Mouse (Mus musculus) midbrain, embryonic 16.5 days (tissue): ENCODE results near the gene Phldb1. TPM values are rescaled to one million over a fixed set of nuclear protein-coding genes. Genes with fewer than 3 reads are reported as not detected.

Experiments used
- ATAC-seq: fragments of 200-750 bp; cut with Nextera tagmentation; 2 replicates; pipeline ENCODE4 v1.8.0; 2017; ENCODE audit warnings: moderate TSS enrichment
- H3K27ac ChIP-seq: fragments of 300-500 bp; sonication (generic); 2 replicates; pipeline ENCODE4 v1.5.1; 2014; ENCODE audit warnings: mild to moderate bottlenecking, low read length, mixed read lengths
- H3K27me3 ChIP-seq: fragments of 300-500 bp; sonication (generic); 2 replicates; pipeline ENCODE4 v1.6.1; 2014; ENCODE audit warnings: low read depth, low read length, mixed read lengths; ENCODE audit not compliant: control insufficient read depth, insufficient read depth
- H3K36me3 ChIP-seq: fragments of 300-500 bp; sonication (generic); 2 replicates; pipeline ENCODE4 v1.6.1; 2014; ENCODE audit warnings: mild to moderate bottlenecking, low read length, moderate library complexity, mixed read lengths; ENCODE audit not compliant: control insufficient read depth, insufficient read depth
- H3K4me1 ChIP-seq: fragments of 300-500 bp; sonication (generic); 2 replicates; pipeline ENCODE4 v1.6.1; 2014; ENCODE audit warnings: mild to moderate bottlenecking, low read length, mixed read lengths; ENCODE audit not compliant: control insufficient read depth, insufficient read depth
- H3K4me2 ChIP-seq: fragments of 300-500 bp; sonication (generic); 2 replicates; pipeline ENCODE4 v1.6.1; 2014; ENCODE audit warnings: mild to moderate bottlenecking, low read length, mixed read lengths
- H3K4me3 ChIP-seq: fragments of 300-500 bp; sonication (generic); 2 replicates; pipeline ENCODE4 v1.5.1; 2014; ENCODE audit warnings: low read depth, mild to moderate bottlenecking, low read length, moderate library complexity, mixed read lengths
- H3K9ac ChIP-seq: fragments of 300-500 bp; sonication (generic); 2 replicates; pipeline ENCODE4 v1.6.1; 2014; ENCODE audit warnings: low read depth, low read length, mixed read lengths
- H3K9me3 ChIP-seq: fragments of 300-500 bp; sonication (generic); replicated peaks from 2 replicates; pipeline ENCODE4 v1.6.1; 2014; ENCODE audit warnings: mild to moderate bottlenecking, low read length, mixed read lengths; ENCODE audit not compliant: control insufficient read depth, poor library complexity, severe bottlenecking
- WGBS: fragments of 180-500 bp; shearing (Covaris S2); extraction: QIAGEN DNeasy Blood & Tissue Kit; methylation state at CpG from one replicate; pipeline ENCODE4 v1.1.7; 2014; 5-methylcytosine and 5-hydroxymethylcytosine counted together
- polyA plus RNA-seq: library from polyadenylated mRNA; unstranded; fragments of >200 nt; fragmentation: Nextera tagmentation; extraction: Ambion mirVana; gene quantifications from 2 replicates; pipeline ENCODE4 v1.2.1, GENCODE M21; 2015

The Phldb1 gene
- polyA plus RNA-seq, 1 experiment from 2014 or later = 48.1 TPM

DNA sequence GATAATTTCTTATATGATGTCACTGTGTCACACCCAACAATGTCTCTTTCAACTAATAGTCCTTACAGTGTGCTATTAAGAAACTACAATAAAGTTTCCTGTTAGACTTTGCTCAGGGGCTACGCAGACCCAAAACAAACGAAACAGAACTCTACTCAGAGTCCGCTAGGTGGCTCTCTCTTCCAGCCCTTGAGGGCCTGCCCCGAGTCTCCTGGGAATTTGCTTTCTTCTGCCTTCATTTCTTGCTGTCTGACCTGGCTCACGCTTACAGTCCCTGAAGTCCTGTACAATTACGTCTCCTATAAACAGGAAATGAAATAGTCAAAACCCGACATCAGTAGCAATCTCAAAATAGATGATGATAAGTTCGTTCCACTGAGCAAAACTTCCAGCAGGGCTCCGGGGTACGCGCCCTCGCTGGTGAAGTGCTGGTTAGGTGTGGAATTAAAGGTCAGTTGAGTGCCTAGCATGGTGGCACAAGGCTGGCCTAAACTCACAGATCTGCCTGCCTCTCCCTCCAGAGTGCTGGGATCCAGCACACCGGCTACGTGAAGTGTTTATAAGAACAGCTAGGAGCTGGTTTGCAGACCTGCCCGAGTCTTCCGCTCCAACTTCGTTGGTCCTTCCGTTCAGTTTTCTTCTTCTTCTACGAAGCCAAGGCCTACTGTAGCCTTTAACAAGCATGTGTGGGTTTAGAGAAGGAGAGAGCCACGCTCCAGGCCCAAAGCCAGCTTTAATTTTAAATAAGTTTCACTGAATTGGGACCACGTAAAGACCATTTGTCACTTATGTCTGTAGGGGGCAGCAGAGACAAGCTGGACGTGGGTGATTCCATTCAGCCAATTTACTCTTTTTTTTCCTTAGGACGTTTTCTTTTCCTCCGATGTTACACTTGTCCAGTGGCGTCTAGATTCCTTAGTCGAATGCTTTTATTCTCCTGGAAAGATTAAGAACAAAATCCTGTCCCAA, 79.6 kb downstream of the Phldb1 start:
- no peaks in the 10 kb centered on the region for H3K4me1 ChIP-seq
- H3K9ac ChIP-seq = no peak overlapping the region
- H3K4me2 ChIP-seq = peak overlapping the region; percentile 24
- ATAC-seq = peak; percentile 51; the same call in 1 of the 2 replicates
- no peak overlapping the region for H3K27ac ChIP-seq
- H3K4me3 ChIP-seq = no peak overlapping the region
- H3K9me3 ChIP-seq = no peaks in the 10 kb centered on the region
- H3K27me3 ChIP-seq = no peaks in the 10 kb centered on the region
- 25% methylated on average over 26 of the region's 26 CpGs for WGBS
- no peaks in the 10 kb centered on the region for H3K36me3 ChIP-seq

DNA sequence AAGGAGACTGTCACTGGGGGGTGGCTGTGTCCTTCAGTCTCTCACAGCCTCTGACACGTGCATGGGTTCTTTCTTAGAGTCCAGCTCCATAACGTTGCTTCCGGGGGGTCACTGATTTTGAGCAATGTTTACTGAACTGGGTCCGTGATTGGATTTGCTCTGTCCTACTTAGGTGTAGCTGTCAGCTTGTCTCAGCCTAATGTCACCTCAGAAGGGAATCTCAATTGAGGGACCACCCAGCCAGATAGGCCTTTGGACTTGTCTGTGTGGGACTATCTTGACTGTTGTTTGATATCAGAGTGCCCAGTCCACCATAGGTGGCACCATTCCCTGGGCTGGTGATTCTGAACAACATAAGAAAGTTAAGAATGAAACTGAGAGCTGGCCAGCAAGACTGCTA, 81.1 kb downstream of the Phldb1 start:
- H3K27ac ChIP-seq = no peak overlapping the region

GRCm38 (mm10) chr9:44652027-44652426, 83.0 kb downstream of the Phldb1 start:
- WGBS = 11% methylated on average over 8 of the region's 8 CpGs
- ATAC-seq = peak; percentile 68; the same call in 1 of the 2 replicates
- Histone ChIP-seq H3K4me2 (no peak overlapping the region), H3K36me3 (no peaks in the 10 kb centered on the region), H3K4me1 (no peaks in the 10 kb centered on the region), H3K27me3 (no peaks in the 10 kb centered on the region), H3K27ac (no peak overlapping the region), H3K4me3 (no peak overlapping the region), H3K9ac (no peak overlapping the region), H3K9me3 (no peaks in the 10 kb centered on the region)

More for the DNA sequence above, 81.1 kb downstream of the Phldb1 start:
- H3K4me2 ChIP-seq = no peak overlapping the region
- H3K4me3 ChIP-seq = no peak overlapping the region
- WGBS = 75% methylated on average over 4 of the region's 4 CpGs
- no peaks in the 10 kb centered on the region for H3K27me3 ChIP-seq
- no peaks in the 10 kb centered on the region for H3K4me1 ChIP-seq
- no peak overlapping the region for H3K9ac ChIP-seq
- ATAC-seq = no peak
- H3K9me3 ChIP-seq = no peaks in the 10 kb centered on the region
- H3K36me3 ChIP-seq = no peaks in the 10 kb centered on the region

- WGBS = 73% methylated on average over 7 of the region's 7 CpGs
- H3K4me1 ChIP-seq = no peaks in the 10 kb centered on the region
- H3K4me3 ChIP-seq = no peak overlapping the region
- no peaks in the 10 kb centered on the region for H3K9me3 ChIP-seq
- H3K27me3 ChIP-seq = no peaks in the 10 kb centered on the region
- no peaks in the 10 kb centered on the region for H3K36me3 ChIP-seq
- H3K27ac ChIP-seq = no peak overlapping the region
- no peak for ATAC-seq
- no peak overlapping the region for H3K9ac ChIP-seq
- no peak overlapping the region for H3K4me2 ChIP-seq
These were observed 86.1 kb downstream of the Phldb1 start for GRCm38 (mm10) chr9:44648881-44649281.

DNA sequence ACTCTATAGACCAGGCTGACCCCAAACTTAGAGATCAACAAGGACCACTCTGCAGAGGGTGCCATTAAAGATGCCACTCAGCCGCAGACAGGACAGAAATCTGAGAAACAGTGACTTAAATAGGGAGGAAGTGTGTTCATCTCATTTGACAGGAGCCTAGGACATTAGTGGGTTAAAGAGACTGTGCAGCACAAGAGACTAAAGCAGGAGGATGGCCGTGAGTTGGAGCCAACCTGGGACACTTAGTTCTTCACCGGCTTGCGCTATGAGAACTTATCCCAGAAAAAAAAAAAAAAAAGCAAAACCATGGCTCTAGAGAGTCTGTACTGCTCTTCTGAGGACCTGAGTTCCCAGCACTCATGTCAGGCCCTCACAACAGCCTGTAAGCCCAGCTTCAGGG, 87.3 kb downstream of the Phldb1 start:
- Histone ChIP-seq H3K9me3 (no peaks in the 10 kb centered on the region), H3K9ac (no peak overlapping the region), H3K27me3 (no peaks in the 10 kb centered on the region), H3K4me3 (no peak overlapping the region), H3K4me2 (no peak overlapping the region), H3K27ac (no peak overlapping the region), H3K4me1 (no peaks in the 10 kb centered on the region), H3K36me3 (no peaks in the 10 kb centered on the region)
- ATAC-seq = no peak
- WGBS = 86% methylated on average over 4 of the region's 4 CpGs

- no peaks in the 10 kb centered on the region for H3K4me1 ChIP-seq
- ATAC-seq = no peak
- WGBS = 97% methylated on average over 8 of the region's 8 CpGs
- H3K27ac ChIP-seq = no peak overlapping the region
- H3K4me2 ChIP-seq = no peak overlapping the region
- no peak overlapping the region for H3K4me3 ChIP-seq
- H3K27me3 ChIP-seq = no peaks in the 10 kb centered on the region
- no peaks in the 10 kb centered on the region for H3K36me3 ChIP-seq
- no peak overlapping the region for H3K9ac ChIP-seq
- no peaks in the 10 kb centered on the region for H3K9me3 ChIP-seq
These were observed 88.0 kb downstream of the Phldb1 start for GRCm38 (mm10) chr9:44647026-44647425.

- Histone ChIP-seq H3K36me3 (no peaks in the 10 kb centered on the region), H3K9ac (no peak overlapping the region), H3K27ac (no peak overlapping the region), H3K4me2 (no peak overlapping the region), H3K4me1 (no peaks in the 10 kb centered on the region), H3K4me3 (no peak overlapping the region), H3K9me3 (no peaks in the 10 kb centered on the region), H3K27me3 (no peaks in the 10 kb centered on the region)
- no peak for ATAC-seq
- WGBS = 91% methylated on average over 6 of the region's 6 CpGs
These were observed 88.6 kb downstream of the Phldb1 start for GRCm38 (mm10) chr9:44646366-44646765.

- Histone ChIP-seq H3K27ac (no peak overlapping the region), H3K36me3 (no peaks in the 10 kb centered on the region), H3K4me2 (no peak overlapping the region), H3K4me1 (no peaks in the 10 kb centered on the region), H3K4me3 (no peak overlapping the region), H3K9me3 (no peaks in the 10 kb centered on the region), H3K9ac (no peak overlapping the region), H3K27me3 (no peaks in the 10 kb centered on the region)
- no peak for ATAC-seq
- WGBS = 71% methylated on average over 15 of the region's 15 CpGs
These were observed 89.1 kb downstream of the Phldb1 start for GRCm38 (mm10) chr9:44645924-44646323.

GRCm38 (mm10) chr9:44645481-44645880, 89.5 kb downstream of the Phldb1 start:
- 70% methylated on average over 5 of the region's 5 CpGs for WGBS
- Histone ChIP-seq H3K4me1 (no peaks in the 10 kb centered on the region), H3K9ac (no peak overlapping the region), H3K27me3 (no peaks in the 10 kb centered on the region), H3K4me3 (no peak overlapping the region), H3K9me3 (no peaks in the 10 kb centered on the region), H3K27ac (no peak overlapping the region), H3K4me2 (no peak overlapping the region), H3K36me3 (no peaks in the 10 kb centered on the region)
- no peak for ATAC-seq
